Mouse (Mus musculus) ES-E14 (cell line): ENCODE measurements around the gene 2310011J03Rik. TPM values are rescaled to one million over a fixed set of nuclear protein-coding genes. Genes with fewer than 3 reads are reported as not detected.

Experiments
- DNase-seq: peaks from one replicate; pipeline ENCODE4 v3.0.0-alpha.2; 2013; ENCODE audit warnings: low read depth, low spot score
- H3K27ac ChIP-seq: 2 replicates; pipeline ENCODE4 v1.5.1; 2012; ENCODE audit warnings: low read depth, mild to moderate bottlenecking, low read length, moderate library complexity, mixed read lengths; ENCODE audit not compliant: poor library complexity, insufficient read depth, severe bottlenecking
- H3K36me3 ChIP-seq: 2 replicates; pipeline ENCODE4 v1.6.1; 2012; ENCODE audit warnings: mild to moderate bottlenecking, low read length, moderate library complexity, mixed read lengths; ENCODE audit not compliant: control insufficient read depth, poor library complexity, insufficient read depth, severe bottlenecking
- H3K4me1 ChIP-seq, 2 experiments: fragments of 150-350 bp in 1 of 2; sonication (generic) in 1 of 2; 2 replicates each; pipeline ENCODE4 v1.6.1; 2012; ENCODE audit warnings: low read length in 2 of 2, mild to moderate bottlenecking in 1 of 2, mixed read lengths in 1 of 2; ENCODE audit not compliant: control insufficient read depth in 2 of 2, insufficient read depth in 2 of 2, poor library complexity in 1 of 2
- H3K4me3 ChIP-seq, 2 experiments: fragments of 150-350 bp in 1 of 2; sonication (generic) in 1 of 2; 2 replicates each; pipeline ENCODE4 v1.5.1; 2012; ENCODE audit warnings: low read length in 2 of 2, low read depth in 1 of 2, mild to moderate bottlenecking in 1 of 2, mixed read lengths in 1 of 2; ENCODE audit not compliant: insufficient read depth in 1 of 2, poor library complexity in 1 of 2, severe bottlenecking in 1 of 2
- H3K9ac ChIP-seq: 2 replicates; pipeline ENCODE4 v1.6.1; 2012; ENCODE audit warnings: low read depth, mild to moderate bottlenecking, low read length, mixed read lengths; ENCODE audit not compliant: poor library complexity, insufficient read depth, severe bottlenecking
- H3K9me3 ChIP-seq: fragments of 150-350 bp; sonication (generic); 2 replicates; pipeline ENCODE4 v1.6.1; 2012; ENCODE audit warnings: low read depth, mild to moderate bottlenecking, low read length; ENCODE audit not compliant: control insufficient read depth, insufficient read depth
- CHD2 ChIP-seq: IDR thresholded peaks from 2 replicates; pipeline ENCODE4 v1.6.1; 2014; ENCODE audit warnings: mild to moderate bottlenecking, low read depth, low read length, inconsistent platforms
- HCFC1 ChIP-seq: IDR thresholded peaks from 2 replicates; pipeline ENCODE4 v1.6.1; 2012; ENCODE audit warnings: low read length, inconsistent platforms, borderline replicate concordance; ENCODE audit not compliant: insufficient read depth
- MAFK ChIP-seq: IDR thresholded peaks from 2 replicates; pipeline ENCODE4 v1.6.1; 2014; ENCODE audit warnings: mild to moderate bottlenecking, low read depth, low read length, inconsistent platforms; ENCODE audit not compliant: insufficient read depth
- ZC3H11A ChIP-seq: IDR thresholded peaks from 2 replicates; pipeline ENCODE4 v1.6.1; 2012; ENCODE audit warnings: low read depth, mild to moderate bottlenecking, inconsistent platforms, low read length, borderline replicate concordance
- ZNF384 ChIP-seq: IDR thresholded peaks from 2 replicates; pipeline ENCODE4 v1.6.1; 2012; ENCODE audit warnings: low read depth, low read length, inconsistent platforms
- in situ Hi-C, 2 experiments: fragments of 600-800 bp; cut with MboI; formaldehyde crosslinking; loops; one replicate each; pipeline ENCODE4 v1.15.1; 2025; ENCODE audit warnings: low sequenced_read_pairs in 2 of 2, inconsistent platforms in 1 of 2; ENCODE audit not compliant: unreplicated experiment in 2 of 2
- total RNA-seq: library from RNA; depleted of rRNA; stranded (reverse); fragments of 300-350 nt; gene quantifications from 2 replicates; pipeline ENCODE4 v1.2.3, GENCODE M21; 2012

Gene 2310011J03Rik
- total RNA-seq, 1 experiment = 33.4 TPM

DNA sequence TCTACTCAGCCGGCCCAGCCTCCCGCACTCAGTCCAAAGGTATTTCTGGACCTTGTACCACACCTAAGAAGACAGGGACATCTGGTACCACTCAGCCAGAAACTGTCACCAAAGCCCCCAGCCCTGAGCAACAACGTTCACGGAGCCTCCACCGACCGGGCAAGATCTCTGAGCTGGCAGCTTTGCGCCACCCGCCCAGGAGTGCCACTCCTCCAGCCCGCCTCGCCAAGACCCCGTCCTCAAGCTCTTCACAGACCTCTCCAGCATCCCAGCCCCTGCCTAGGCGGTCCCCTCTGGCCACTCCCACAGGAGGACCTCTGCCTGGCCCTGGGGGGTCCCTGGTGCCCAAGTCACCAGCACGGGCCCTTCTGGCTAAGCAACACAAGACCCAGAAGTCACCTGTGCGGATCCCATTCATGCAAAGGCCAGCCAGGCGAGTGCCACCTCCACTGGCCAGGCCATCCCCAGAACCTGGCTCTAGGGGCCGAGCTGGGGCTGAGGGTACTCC is 5.8 kb downstream of the 2310011J03Rik start:
- Histone ChIP-seq H3K27ac (no peak overlapping the region), H3K36me3 (peaks cover 7% of the 10 kb centered on the region; the same call in 1 of the 2 replicates), H3K4me1 (peaks cover 0 to 24% of the 10 kb centered on the region in 2 experiments; a peak in 2 of 4 replicates), H3K9me3 (no peaks in the 10 kb centered on the region), H3K9ac (no peak overlapping the region), H3K4me3 (peak overlapping the region; percentile 31 to 50; a peak in 1 of 4 replicates)
- DNase-seq = no peak
- in situ Hi-C loops = no loop called here
- no peak for TF ChIP-seq MAFK
- TF ChIP-seq ZC3H11A = no peak
- no peak for TF ChIP-seq ZNF384
- no peak for TF ChIP-seq CHD2
- no peak for TF ChIP-seq HCFC1

DNA sequence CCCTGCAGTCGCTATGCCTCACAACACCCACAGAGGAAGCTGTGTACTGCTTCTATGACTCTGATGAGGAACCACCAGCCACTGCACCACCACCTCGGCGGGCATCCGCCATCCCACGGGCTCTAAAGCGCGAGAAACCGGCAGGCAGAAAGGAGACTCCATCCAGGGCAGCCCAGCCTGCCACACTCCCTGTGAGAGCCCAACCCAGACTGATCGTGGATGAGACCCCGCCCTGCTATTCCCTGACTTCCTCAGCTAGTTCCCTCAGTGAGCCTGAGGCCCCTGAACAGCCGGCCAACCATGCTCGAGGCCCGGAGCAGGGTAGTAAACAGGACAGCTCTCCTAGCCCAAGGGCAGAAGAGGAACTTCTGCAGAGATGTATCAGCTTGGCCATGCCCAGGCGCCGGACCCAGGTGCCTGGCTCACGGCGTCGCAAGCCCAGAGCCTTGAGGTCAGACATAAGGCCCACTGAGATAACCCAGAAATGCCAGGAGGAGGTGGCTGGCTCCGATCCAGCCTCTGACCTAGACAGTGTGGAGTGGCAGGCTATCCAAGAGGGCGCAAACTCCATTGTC is 6.6 kb downstream of the 2310011J03Rik start:
- in situ Hi-C loops = no loop called here
- H3K36me3 ChIP-seq = 0 out of 2 replicates have a peak, but pooled peaks cover 3% of the 10 kb centered on the region
- no peak overlapping the region for H3K9ac ChIP-seq
- H3K27ac ChIP-seq = no peak overlapping the region
- TF ChIP-seq ZNF384 (no peak), ZC3H11A (no peak), HCFC1 (no peak), MAFK (no peak), CHD2 (no peak)
- peaks cover 0 to 24% of the 10 kb centered on the region in 2 experiments; a peak in 2 of 4 replicates for H3K4me1 ChIP-seq
- H3K4me3 ChIP-seq = peak overlapping the region; percentile 44 to 49; a peak in 2 of 4 replicates
- DNase-seq = no peak
- H3K9me3 ChIP-seq = no peaks in the 10 kb centered on the region

DNA sequence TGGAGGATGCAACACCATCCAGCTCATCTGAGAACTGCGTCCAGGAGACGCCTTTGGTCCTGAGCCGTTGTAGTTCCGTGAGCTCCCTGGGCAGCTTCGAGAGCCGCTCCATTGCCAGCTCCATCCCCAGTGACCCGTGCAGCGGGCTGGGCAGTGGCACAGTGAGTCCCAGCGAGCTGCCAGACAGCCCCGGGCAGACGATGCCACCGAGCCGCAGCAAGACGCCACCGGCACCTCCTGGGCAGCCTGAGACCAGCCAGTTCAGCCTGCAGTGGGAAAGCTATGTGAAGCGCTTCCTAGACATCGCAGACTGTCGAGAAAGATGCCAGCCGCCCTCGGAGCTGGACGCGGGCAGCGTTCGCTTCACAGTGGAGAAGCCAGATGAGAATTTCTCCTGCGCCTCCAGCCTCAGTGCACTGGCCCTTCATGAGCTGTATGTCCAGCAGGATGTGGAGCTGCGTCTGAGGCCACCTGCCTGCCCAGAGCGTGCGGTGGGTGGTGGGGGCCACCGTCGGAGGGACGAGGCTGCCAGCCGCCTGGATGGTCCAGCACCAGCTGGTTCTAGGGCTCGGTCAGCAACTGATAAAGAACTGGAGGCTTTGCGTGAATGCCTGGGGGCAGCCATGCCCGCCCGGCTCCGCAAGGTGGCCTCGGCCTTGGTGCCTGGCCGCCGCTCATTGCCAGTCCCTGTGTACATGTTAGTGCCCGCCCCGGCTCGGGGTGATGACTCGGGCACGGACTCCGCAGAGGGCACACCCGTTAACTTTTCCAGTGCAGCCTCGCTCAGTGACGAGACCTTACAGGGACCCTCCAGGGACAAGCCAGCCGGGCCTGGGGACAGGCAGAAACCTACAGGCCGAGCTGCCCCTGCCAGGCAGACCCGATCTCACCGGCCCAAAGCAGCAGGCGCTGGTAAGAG is 7.5 kb downstream of the 2310011J03Rik start:
- Histone ChIP-seq H3K4me3 (peak overlapping the region; percentile 44 to 49; a peak in 2 of 4 replicates), H3K36me3 (0 out of 2 replicates have a peak, but pooled peaks cover 3% of the 10 kb centered on the region), H3K9ac (peak overlapping the region; percentile 2; the same call in 1 of the 2 replicates), H3K9me3 (no peaks in the 10 kb centered on the region), H3K4me1 (peaks cover 0 to 24% of the 10 kb centered on the region in 2 experiments; a peak in 2 of 4 replicates), H3K27ac (no peak overlapping the region)
- TF ChIP-seq ZC3H11A (no peak), HCFC1 (no peak), MAFK (no peak), CHD2 (no peak), ZNF384 (no peak)
- DNase-seq = no peak
- in situ Hi-C loops = no loop called here

DNA sequence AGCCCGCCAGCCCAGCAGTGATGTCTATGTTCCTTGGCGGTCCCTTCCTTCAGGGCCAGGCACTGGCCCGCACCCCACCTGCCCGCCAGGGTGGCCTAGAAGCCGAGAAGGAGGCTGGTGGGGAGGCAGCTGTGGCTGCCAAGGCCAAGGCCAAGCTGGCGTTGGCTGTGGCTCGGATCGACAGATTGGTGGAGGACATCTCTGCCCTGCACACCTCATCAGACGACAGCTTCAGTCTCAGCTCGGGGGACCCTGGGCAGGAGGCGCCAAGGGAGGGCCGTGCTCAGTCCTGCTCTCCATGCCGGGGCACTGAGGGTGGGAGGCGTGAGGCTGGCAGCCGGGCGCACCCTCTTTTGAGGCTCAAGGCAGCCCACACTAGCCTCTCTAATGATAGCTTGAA is 8.8 kb downstream of the 2310011J03Rik start:
- Histone ChIP-seq H3K4me3 (peak overlapping the region; percentile 34), H3K4me1 (peaks cover 0 to 24% of the 10 kb centered on the region in 2 experiments; a peak in 2 of 4 replicates), H3K27ac (no peak overlapping the region), H3K9me3 (no peaks in the 10 kb centered on the region), H3K36me3 (no peaks in the 10 kb centered on the region), H3K9ac (0 out of 2 replicates have a peak overlapping the region, but pooled peaks have one; percentile 5)
- DNase-seq = no peak
- in situ Hi-C loops = no loop called here
- no peak for TF ChIP-seq HCFC1
- no peak for TF ChIP-seq ZC3H11A
- TF ChIP-seq ZNF384 = no peak
- TF ChIP-seq CHD2 = no peak
- TF ChIP-seq MAFK = no peak
